Mouse (Mus musculus): ENCODE results near the gene Mfng. TPM values are rescaled to one million over a fixed set of nuclear protein-coding genes. Genes with fewer than 3 reads are reported as not detected.

Mfng gene
- total RNA-seq, 2 experiments from 2014 or later: 19.3 to 24.0 TPM

- intact Hi-C loops (cut with DNase I): no loop called here
- DNase-seq: no peak
Observed at GRCm38 (mm10) chr15:78789721-78790323, 16.5 kb upstream of the Mfng start.

GRCm38 (mm10) chr15:78788042-78788441, 14.8 kb upstream of the Mfng start:
- intact Hi-C loops (cut with DNase I): no loop called here
- no peak for DNase-seq

GRCm38 (mm10) chr15:78787287-78787856, 14.1 kb upstream of the Mfng start:
- intact Hi-C loops (cut with DNase I): loop anchor here (2.0 kb wide), 1 partner anchor 15 kb away; the partner anchor contains the start of gene Card10
- DNase-seq: no peak

DNA sequence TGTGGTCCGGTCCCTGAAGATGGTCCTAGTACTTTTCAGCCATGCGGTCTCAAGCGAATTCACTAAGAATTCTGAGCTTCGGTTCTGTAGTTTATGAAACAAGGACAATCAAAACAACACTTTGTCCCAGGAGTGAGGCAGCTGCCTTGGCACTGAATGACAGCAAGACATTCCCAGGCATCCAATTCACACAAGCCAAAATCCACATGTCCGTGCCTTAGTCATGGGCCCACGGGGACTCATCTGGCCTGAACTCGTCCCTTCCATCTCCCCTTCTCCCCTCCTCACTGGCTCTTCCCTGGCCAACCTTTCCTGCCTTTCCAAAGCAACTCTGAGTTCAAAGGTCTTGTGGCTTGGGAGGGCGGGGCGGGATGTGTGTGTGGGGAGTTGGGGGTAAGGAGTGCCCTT, 13.1 kb upstream of the Mfng start:
- intact Hi-C loops (cut with DNase I): loop anchor here (2.0 kb wide), 1 partner anchor 16 kb away; the partner anchor contains the start of gene Card10

DNA sequence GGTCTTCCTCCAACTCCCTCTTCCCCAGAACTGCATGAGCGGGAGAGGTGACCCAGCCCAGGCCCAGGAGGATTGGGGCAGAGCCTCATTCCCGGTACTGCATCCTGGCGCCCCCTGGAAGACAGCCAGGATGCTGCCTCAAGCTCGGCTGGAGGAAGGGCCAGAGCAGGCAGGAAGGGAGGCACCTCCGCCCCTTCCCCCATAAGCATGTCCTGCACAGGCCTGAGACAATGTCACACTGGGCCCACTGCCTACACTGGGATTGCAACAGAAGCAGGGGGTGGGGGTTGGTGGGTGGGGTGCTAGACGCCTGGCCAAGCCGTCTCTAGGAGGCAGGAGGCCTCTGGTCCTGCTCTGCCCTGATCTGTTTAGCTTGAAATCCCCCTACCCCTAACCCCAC, 12.7 kb upstream of the Mfng start:
- intact Hi-C loops (cut with DNase I): loop anchor here (2.0 kb wide), 1 partner anchor 17 kb away; the partner anchor contains the start of gene Card10
- DNase-seq: peak; percentile 82

More for the DNA sequence above, 13.1 kb upstream of the Mfng start:
- peak; percentile 57 to 67 for DNase-seq

- no peak for DNase-seq
- intact Hi-C loops (cut with DNase I): no loop called here
Observed at GRCm38 (mm10) chr15:78785258-78785657, 12.0 kb upstream of the Mfng start.

- intact Hi-C loops (cut with DNase I): no loop called here
- DNase-seq: no peak
Observed at GRCm38 (mm10) chr15:78784520-78784919, 11.2 kb upstream of the Mfng start.

DNA sequence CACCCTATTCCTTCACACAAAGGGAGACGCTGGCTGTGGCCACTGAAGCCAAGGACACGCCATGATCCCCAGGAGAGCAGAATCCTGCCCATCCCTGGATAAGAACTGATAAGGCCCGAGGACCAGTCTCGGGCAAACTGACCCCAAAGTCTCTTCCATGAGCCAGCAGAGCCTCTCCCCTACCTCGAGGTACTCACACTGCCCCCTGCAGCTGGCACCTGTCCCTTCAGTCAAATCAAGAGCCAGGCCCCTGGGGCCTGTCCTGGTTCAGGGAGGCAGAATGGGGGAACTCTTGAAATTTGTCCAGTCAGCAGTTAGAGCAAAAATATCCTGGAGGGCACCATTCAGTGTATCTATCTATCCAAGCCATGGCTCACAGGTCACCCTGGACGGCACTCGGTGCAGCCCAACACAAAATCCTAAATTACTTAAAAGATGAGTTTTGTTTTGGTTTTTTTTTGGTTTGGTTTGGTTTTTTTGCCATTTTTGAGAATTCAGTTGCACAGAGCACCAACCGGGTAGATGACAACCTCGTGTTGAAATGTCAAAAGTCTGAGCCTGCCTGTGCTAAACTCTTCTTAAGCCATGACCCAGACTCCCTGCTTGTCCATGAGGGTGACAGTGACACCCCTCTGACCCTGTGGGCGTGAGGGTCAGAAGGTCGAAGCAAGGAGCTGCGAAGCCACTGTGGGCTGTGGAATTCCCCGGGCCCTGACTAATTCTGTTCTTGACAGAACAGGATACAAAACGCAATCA, 9.3 kb upstream of the Mfng start:
- no peak for DNase-seq
- intact Hi-C loops (cut with DNase I): no loop called here

GRCm38 (mm10) chr15:78780908-78781307, 7.6 kb upstream of the Mfng start:
- intact Hi-C loops (cut with DNase I): no loop called here
- DNase-seq: no peak

DNA sequence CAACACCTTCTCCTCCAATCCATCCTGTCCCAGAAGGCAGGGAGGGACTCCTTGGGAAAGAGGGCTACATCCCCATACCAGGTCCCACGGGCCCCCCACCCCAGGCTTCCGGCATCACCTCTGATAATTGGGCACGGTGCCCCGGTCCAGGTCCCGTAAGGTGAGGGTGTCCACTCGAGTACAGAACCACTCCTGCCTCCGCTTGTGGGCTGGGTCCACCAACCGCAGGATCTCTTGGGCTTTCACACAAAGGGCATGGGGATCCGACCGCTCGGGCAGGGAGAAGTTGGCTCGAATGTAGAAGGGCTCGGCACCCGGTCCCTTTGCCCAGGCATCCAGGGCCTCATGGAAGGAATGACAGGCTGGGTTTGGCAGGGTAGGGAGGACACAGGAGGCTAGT, 7.1 kb upstream of the Mfng start:
- DNase-seq: no peak
- intact Hi-C loops (cut with DNase I): no loop called here

DNA sequence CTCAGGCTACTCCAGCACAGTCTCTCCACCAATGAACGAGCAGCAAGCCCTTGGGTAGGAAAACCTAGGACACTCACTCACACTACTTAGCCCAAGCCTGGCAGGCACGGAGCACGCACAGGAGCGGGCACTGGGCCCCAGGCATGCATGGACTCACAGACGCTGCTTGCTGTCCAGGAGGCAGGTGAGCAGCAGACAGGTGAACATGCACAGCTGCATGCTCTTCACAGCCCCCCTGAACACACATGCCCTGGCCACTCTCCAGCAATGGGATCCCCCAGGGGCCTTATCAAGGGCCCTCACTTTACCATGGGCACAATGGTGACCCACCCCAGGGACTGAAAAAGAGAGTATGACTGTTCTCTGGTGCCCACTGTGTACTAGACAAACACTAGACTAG, 6.4 kb upstream of the Mfng start:
- intact Hi-C loops (cut with DNase I): no loop called here

GRCm38 (mm10) chr15:78779253-78779652, 6.0 kb upstream of the Mfng start:
- intact Hi-C loops (cut with DNase I): no loop called here
- DNase-seq: no peak

More for the DNA sequence above, 6.4 kb upstream of the Mfng start:
- no peak for DNase-seq

- intact Hi-C loops (cut with DNase I): no loop called here
- peak; percentile 93 to 97 for DNase-seq
Observed at GRCm38 (mm10) chr15:78778077-78778870, 5.0 kb upstream of the Mfng start.

- intact Hi-C loops (cut with DNase I): no loop called here
- no peak for DNase-seq
Observed at GRCm38 (mm10) chr15:78772856-78773255, 419 bp downstream of the Mfng start.

- peak in 1 of 2 experiments; percentile 53 for DNase-seq
- intact Hi-C loops (cut with DNase I): no loop called here
Observed at GRCm38 (mm10) chr15:78772368-78772763, 909 bp downstream of the Mfng start.

GRCm38 (mm10) chr15:78771531-78772367, 1.5 kb downstream of the Mfng start:
- intact Hi-C loops (cut with DNase I): no loop called here
- peak; percentile 54 to 57 for DNase-seq

- no peak for DNase-seq
- intact Hi-C loops (cut with DNase I): no loop called here
Observed at GRCm38 (mm10) chr15:78770983-78771355, 2.3 kb downstream of the Mfng start.

DNA sequence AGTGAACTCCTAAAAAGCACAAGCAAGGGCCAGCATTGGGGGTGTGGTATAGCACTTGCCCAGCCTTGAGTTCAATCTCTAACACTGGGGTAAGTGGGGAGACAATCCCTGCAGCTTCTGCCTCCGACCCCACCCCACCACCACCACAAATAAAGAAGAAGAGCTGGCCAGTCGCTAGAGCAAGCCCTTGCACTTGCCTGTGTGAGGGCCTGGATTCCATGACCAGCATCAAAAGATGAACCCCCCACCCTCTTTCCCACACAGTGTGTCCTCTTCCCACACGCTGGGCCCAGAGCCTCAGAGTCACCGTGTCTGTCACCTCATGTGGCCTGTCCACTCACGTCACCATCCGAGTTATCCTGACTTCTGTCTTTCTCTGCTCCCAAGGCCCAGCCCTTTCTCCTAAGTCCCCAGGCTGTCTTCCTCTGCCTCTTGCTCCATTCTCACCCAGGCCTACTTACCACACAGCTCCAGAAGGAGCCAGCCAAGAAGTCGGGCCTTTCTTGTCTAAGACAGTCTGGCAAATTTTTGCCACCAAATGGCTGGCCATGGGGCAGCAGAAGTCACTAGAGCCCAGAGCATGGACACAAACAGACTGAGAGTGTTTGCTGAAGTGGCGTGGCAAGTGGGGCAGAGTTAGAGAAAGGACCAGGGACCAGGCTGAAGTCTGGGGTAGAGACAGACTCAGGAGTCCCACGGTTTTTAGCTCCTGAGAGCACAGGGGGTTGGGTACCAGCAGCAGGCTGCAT, 2.9 kb downstream of the Mfng start:
- intact Hi-C loops (cut with DNase I): no loop called here
- no peak for DNase-seq

DNA sequence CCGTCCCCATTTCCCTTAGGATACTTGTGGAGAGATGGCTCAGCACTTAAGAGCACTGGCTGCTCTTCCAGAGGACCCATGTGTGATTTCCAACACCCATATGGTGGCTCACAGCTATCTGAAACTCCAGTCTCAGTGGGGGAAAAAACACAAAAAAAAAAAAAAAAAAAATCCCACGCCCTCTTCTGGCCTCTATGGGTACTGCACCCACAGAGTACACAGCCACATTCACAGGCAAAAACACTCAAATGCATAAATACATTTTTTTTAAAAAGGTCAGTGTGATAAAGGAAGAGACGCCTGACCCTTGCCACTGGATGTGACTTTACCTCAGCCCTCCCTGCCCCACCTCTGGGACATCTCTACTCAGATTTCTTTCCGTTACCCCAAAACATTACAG, 4.2 kb downstream of the Mfng start:
- DNase-seq: no peak
- intact Hi-C loops (cut with DNase I): no loop called here

All from heart, postnatal 10 days (tissue).